Mouse (Mus musculus) liver, postnatal 0 days (tissue): Measurements from ENCODE around the gene Grhpr. TPM values are rescaled to one million over a fixed set of nuclear protein-coding genes. Genes with fewer than 3 reads are reported as not detected.
A peak's percentile ranks its signal among the peaks of the same experiment; 100 is the strongest.

Experiments used
- ATAC-seq: fragments of 200-750 bp; cut with Nextera tagmentation; 2 replicates; pipeline ENCODE4 v1.8.0; 2017; ENCODE audit warnings: mild to moderate bottlenecking, moderate library complexity
- DNase-seq: peaks from one replicate; pipeline ENCODE4 v3.0.0-alpha.2; 2016
- H3K27ac ChIP-seq: fragments of 300-500 bp; sonication (generic); 2 replicates; pipeline ENCODE4 v1.5.1; 2014; ENCODE audit warnings: antibody characterized with exemption, moderate library complexity, mild to moderate bottlenecking, low read depth
- H3K27me3 ChIP-seq: fragments of 300-500 bp; sonication (generic); 2 replicates; pipeline ENCODE4 v1.6.1; 2014; ENCODE audit warnings: low read length, control low read depth, mixed read lengths; ENCODE audit not compliant: insufficient read depth
- H3K36me3 ChIP-seq: fragments of 300-500 bp; sonication (generic); replicated peaks from 2 replicates; pipeline ENCODE4 v1.6.1; 2014; ENCODE audit warnings: mild to moderate bottlenecking, control low read depth, low read length, moderate library complexity, mixed read lengths; ENCODE audit not compliant: insufficient read depth
- H3K4me1 ChIP-seq: fragments of 300-500 bp; sonication (generic); 2 replicates; pipeline ENCODE4 v1.6.1; 2014; ENCODE audit warnings: antibody characterized with exemption, mild to moderate bottlenecking, control low read depth; ENCODE audit not compliant: insufficient read depth
- H3K4me2 ChIP-seq: fragments of 300-500 bp; sonication (generic); 2 replicates; pipeline ENCODE4 v1.6.1; 2014; ENCODE audit warnings: low read depth, mild to moderate bottlenecking, low read length, moderate library complexity, mixed read lengths
- H3K4me3 ChIP-seq: fragments of 300-500 bp; sonication (generic); 2 replicates; pipeline ENCODE4 v1.5.1; 2014; ENCODE audit warnings: low read depth, low read length
- H3K9ac ChIP-seq: fragments of 300-500 bp; sonication (generic); replicated peaks from 2 replicates; pipeline ENCODE4 v1.6.1; 2014; ENCODE audit warnings: mild to moderate bottlenecking, moderate library complexity
- H3K9me3 ChIP-seq: fragments of 300-500 bp; sonication (generic); 2 replicates; pipeline ENCODE4 v1.6.1; 2016; ENCODE audit warnings: mild to moderate bottlenecking, control low read depth, low read length, mixed read lengths
- CTCF ChIP-seq: sonication (generic); IDR thresholded peaks from 2 replicates; pipeline ENCODE4 v1.5.1; 2016; ENCODE audit warnings: antibody characterized with exemption, low read depth
- EP300 ChIP-seq: IDR thresholded peaks from 2 replicates; pipeline ENCODE4 v1.6.1; 2016; ENCODE audit warnings: antibody characterized with exemption, low read depth, mild to moderate bottlenecking
- WGBS: fragments of 180-500 bp; shearing (Covaris S2); extraction: QIAGEN DNeasy Blood & Tissue Kit; methylation state at CpG from one replicate; pipeline ENCODE4 v1.1.7; 2014; ENCODE audit not compliant: insufficient replicate concordance; 5-methylcytosine and 5-hydroxymethylcytosine counted together
- polyA plus RNA-seq: library from polyadenylated mRNA; unstranded; fragments of >200 nt; fragmentation: Nextera tagmentation; extraction: Ambion mirVana; gene quantifications from 2 replicates; pipeline ENCODE4 v1.2.1, GENCODE M21; 2015

The Grhpr gene
- polyA plus RNA-seq, 1 experiment from 2014 or later = 458 TPM

GRCm38 (mm10) chr4:45005452-45005851 lies 24.3 kb downstream of the Grhpr start:
- no peaks in the 10 kb centered on the region for H3K36me3 ChIP-seq
- no peak overlapping the region for H3K4me3 ChIP-seq
- DNase-seq (no peak), ATAC-seq (peak; percentile 72; the same call in 1 of the 2 replicates)
- TF ChIP-seq EP300 (no peak), CTCF (no peak)
- H3K9ac ChIP-seq = no peak overlapping the region
- no peak overlapping the region for H3K4me2 ChIP-seq
- H3K27ac ChIP-seq = 0 out of 2 replicates have a peak overlapping the region, but pooled peaks have one; percentile 26
- H3K9me3 ChIP-seq = no peaks in the 10 kb centered on the region
- 52% methylated on average over 3 of the region's 3 CpGs for WGBS
- H3K4me1 ChIP-seq = peaks cover 9% of the 10 kb centered on the region
- no peaks in the 10 kb centered on the region for H3K27me3 ChIP-seq

DNA sequence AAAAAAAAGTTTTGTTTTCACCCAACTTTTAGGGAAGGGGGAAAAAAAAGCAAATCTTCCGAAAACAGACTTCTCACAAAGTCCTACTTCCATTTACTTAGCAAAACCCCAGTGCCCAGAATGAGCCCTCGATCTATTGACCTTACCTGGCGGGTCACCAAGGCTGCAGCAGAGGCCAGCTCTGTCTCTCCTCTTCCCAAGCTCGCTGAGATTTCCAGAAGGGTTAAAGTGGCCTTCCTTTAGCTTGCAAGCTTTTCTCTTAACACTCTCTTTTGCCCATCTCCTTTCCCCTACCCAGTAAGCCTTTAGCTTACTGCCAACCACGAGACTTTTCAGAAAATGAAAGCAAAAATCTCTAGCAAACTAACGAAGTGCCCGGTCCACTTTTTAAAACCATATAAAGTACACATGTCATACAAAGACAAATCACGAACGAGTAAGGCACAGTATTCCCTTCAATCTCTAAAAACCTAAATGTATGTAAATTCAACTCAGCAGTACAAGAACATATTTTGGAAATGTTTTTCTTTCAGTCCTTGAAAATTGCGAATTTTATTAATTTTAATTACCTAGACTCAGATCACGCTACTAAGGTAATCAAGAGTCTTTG lies 29.7 kb downstream of the Grhpr start:
- TF ChIP-seq CTCF = no peak
- TF ChIP-seq EP300 = no peak
- Histone ChIP-seq H3K9ac (peak overlapping the region; percentile 87), H3K27ac (peak overlapping the region; percentile 96), H3K4me1 (peaks cover 22% of the 10 kb centered on the region), H3K9me3 (no peaks in the 10 kb centered on the region), H3K4me3 (peak overlapping the region; percentile 72), H3K36me3 (no peaks in the 10 kb centered on the region), H3K4me2 (peak overlapping the region; percentile 95), H3K27me3 (no peaks in the 10 kb centered on the region)
- 10% methylated on average over 11 of the region's 11 CpGs for WGBS
- ATAC-seq (no peak), DNase-seq (peak; percentile 59)

DNA sequence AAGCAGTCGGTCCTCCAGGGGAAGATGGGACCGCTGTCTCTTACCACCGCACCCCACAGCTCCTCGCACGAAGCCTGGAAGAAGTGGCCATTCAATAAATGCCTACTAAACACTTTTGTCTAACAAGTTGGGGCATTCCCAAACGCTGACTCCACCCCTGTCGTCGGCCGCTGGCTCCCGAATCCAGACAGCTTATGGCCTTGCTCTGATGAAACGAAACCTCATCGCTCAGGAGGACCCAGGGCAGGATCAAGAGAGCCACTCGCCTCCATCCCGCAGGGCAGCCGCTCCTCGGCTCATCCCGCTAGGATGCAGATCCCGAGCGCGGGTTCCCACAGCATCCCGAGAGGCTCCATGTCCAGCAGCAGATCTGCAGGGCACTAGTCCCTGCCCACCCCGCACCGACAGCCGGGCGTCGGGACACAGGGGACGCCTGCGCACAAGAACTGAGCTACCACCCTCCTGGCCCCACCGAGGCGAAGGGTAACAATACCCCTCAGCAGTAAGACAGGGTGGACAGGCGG lies 30.4 kb downstream of the Grhpr start:
- Histone ChIP-seq H3K4me3 (peak overlapping the region; percentile 72), H3K36me3 (no peaks in the 10 kb centered on the region), H3K9ac (peak overlapping the region; percentile 87), H3K4me1 (peaks cover 22% of the 10 kb centered on the region), H3K27ac (peak overlapping the region; percentile 96), H3K9me3 (no peaks in the 10 kb centered on the region), H3K4me2 (peak overlapping the region; percentile 95), H3K27me3 (no peaks in the 10 kb centered on the region)
- 1% methylated on average over 31 of the region's 31 CpGs for WGBS
- ATAC-seq (peak; percentile 1), DNase-seq (peak; percentile 80)
- TF ChIP-seq CTCF = no peak
- TF ChIP-seq EP300 = no peak

DNA sequence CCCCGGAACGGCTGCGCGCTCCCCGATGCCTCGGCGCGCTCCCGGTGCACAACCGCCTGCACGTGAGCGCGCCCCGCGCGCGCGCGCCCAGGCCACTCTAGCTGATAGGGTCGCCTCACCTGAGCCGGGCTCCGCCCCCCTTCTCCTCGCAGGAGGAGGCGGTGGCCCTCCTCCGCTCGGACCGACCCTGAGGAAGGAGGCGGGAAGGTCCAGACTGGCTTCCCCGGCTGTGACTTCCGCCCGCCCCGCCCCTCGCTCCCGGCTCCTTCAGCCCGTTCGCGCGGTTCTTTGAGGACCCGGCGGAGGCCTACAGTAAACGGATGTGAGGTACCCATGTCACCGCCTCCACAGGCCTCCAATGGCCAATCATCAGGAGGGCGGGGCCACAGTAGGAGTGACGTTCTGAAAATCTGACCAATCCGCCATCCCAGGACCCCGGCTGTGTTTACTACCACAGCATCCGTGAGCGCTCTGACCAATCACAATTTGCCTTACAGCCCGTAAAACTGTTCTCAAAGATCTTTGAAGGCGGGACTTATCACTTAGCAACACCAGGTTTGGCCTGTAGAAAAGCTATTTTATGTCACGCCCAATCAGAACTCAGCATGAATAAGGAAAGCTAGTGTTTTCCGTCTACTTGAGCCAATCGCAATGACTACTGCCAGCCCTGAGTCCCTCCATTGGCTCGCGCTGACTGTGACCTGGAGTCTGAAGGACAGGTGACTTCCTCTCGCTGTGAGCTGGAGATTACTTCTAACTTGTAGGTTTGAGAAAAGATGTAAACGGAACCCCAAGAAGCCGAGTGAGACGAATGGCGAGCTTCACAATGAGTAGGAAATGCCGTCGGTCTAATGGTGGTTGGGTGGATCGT lies 31.1 kb downstream of the Grhpr start, which contains the start of gene Zbtb5:
Gene Zbtb5, minus strand, starts transcription at position 308 of the 871 bp plus-strand sequence.
- TF ChIP-seq CTCF = no peak
- TF ChIP-seq EP300 = no peak; the same call in 1 of the 2 replicates
- 2% methylated on average over 51 of the region's 63 CpGs for WGBS
- ATAC-seq (peak; percentile 95), DNase-seq (peak; percentile 99)
- Histone ChIP-seq H3K9me3 (no peaks in the 10 kb centered on the region), H3K9ac (peak within 1 kb of the TSS; percentile 87), H3K4me3 (peak within 1 kb of the TSS; percentile 84), H3K4me1 (peaks cover 22% of the 10 kb centered on the region), H3K4me2 (peak within 1 kb of the TSS; percentile 95), H3K27ac (peak within 1 kb of the TSS; percentile 100), H3K36me3 (no peaks in the 10 kb centered on the region), H3K27me3 (no peaks in the 10 kb centered on the region)

DNA sequence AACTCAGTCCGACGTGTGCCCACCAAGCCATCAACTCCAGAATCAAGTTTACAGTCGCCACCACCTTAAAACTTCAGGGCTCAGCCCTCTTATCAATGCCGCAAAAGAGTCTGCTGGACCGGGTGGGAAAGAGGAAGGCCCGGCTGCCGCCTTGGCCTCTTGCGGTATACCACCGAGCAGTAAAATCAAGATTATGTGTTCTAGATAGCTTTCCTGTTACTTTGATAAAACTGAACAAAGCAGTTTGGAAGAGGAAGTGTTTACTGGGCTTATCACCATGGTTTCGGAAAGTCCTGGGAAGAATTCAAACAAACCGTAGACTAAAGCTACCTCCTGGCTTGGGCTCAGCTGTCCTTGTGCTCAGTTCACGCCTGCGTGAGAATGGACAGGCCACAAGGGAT lies 31.8 kb downstream of the Grhpr start:
- no peaks in the 10 kb centered on the region for H3K9me3 ChIP-seq
- peaks cover 25% of the 10 kb centered on the region for H3K4me1 ChIP-seq
- peak overlapping the region; percentile 86 for H3K9ac ChIP-seq
- H3K27me3 ChIP-seq = no peaks in the 10 kb centered on the region
- peak overlapping the region; percentile 82 for H3K4me2 ChIP-seq
- WGBS = under 1% methylated on average over 13 of the region's 13 CpGs
- DNase-seq (no peak), ATAC-seq (no peak)
- TF ChIP-seq EP300 (peak; percentile 13; the same call in 1 of the 2 replicates), CTCF (no peak)
- H3K4me3 ChIP-seq = peak overlapping the region; percentile 84
- peak overlapping the region; percentile 100 for H3K27ac ChIP-seq
- no peaks in the 10 kb centered on the region for H3K36me3 ChIP-seq

- no peaks in the 10 kb centered on the region for H3K9me3 ChIP-seq
- H3K4me2 ChIP-seq = peak overlapping the region; percentile 82
- H3K27ac ChIP-seq = peak overlapping the region; percentile 100
- peaks cover 28% of the 10 kb centered on the region for H3K4me1 ChIP-seq
- peak overlapping the region; percentile 84 for H3K4me3 ChIP-seq
- peak overlapping the region; percentile 86 for H3K9ac ChIP-seq
- 3% methylated on average over 2 of the region's 2 CpGs for WGBS
- H3K27me3 ChIP-seq = no peaks in the 10 kb centered on the region
- TF ChIP-seq EP300 = 0 out of 2 replicates have a peak, but pooled peaks have one; percentile 9
- no peak for TF ChIP-seq CTCF
- no peak for ATAC-seq
- H3K36me3 ChIP-seq = no peaks in the 10 kb centered on the region
- DNase-seq = peak; percentile 19
Observed at GRCm38 (mm10) chr4:45013537-45013936, 32.3 kb downstream of the Grhpr start.
